Mouse (Mus musculus): ENCODE data around the gene Ralgps1. TPM values are rescaled to one million over a fixed set of nuclear protein-coding genes. Genes with fewer than 3 reads are reported as not detected.
A peak's percentile ranks its signal among the peaks of the same experiment; 100 is the strongest.

The Ralgps1 gene
- polyA plus RNA-seq, 1 experiment from 2014 or later, result 5.2 TPM

DNA sequence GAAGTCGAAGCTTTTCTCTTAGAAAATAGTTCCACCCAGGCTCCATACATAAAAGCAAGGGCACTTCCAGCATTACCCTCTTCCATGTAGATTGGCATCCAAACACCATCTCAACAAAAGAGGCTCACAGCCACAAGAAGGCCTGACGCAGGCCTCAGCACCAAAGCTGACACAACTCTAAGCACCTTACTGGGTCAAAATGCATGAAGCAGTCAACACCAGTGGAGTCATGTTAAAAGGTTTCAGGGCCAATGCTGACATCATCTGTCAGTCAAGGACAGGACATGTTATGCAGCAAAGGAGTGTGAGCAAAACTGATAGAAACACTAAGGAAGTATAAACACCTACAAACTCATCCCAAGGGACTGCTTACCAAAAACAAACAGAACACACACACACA, 50.3 kb downstream of the Ralgps1 start:
- H3K9ac ChIP-seq (replicated peaks), result no peak overlapping the region
- H3K4me1 ChIP-seq (replicated peaks), result peaks cover 26% of the 10 kb centered on the region
- no peak for ATAC-seq (ENCODE audit: insufficient number of reproducible peaks, insufficient read depth, low FRiP score, low TSS enrichment, low read depth)
- no peaks in the 10 kb centered on the region for H3K9me3 ChIP-seq
- H3K27ac ChIP-seq, result no peak overlapping the region
- H3K36me3 ChIP-seq, result no peaks in the 10 kb centered on the region
- no peak overlapping the region for H3K4me3 ChIP-seq (replicated peaks)
- WGBS, result 75% methylated on average over 2 of the region's 2 CpGs
- H3K27me3 ChIP-seq, result no peaks in the 10 kb centered on the region
- no peak overlapping the region for H3K4me2 ChIP-seq

GRCm38 (mm10) chr2:33320568-33320967, 50.7 kb downstream of the Ralgps1 start:
- WGBS, result 67% methylated on average over 3 of the region's 3 CpGs
- H3K27me3 ChIP-seq, result no peaks in the 10 kb centered on the region
- H3K27ac ChIP-seq, result no peak overlapping the region
- no peak overlapping the region for H3K4me3 ChIP-seq (replicated peaks)
- peaks cover 31% of the 10 kb centered on the region for H3K4me1 ChIP-seq (replicated peaks)
- no peak overlapping the region for H3K4me2 ChIP-seq
- no peaks in the 10 kb centered on the region for H3K36me3 ChIP-seq
- H3K9me3 ChIP-seq, result no peaks in the 10 kb centered on the region
- no peak for ATAC-seq (ENCODE audit: insufficient number of reproducible peaks, insufficient read depth, low FRiP score, low TSS enrichment, low read depth)
- no peak overlapping the region for H3K9ac ChIP-seq (replicated peaks)

DNA sequence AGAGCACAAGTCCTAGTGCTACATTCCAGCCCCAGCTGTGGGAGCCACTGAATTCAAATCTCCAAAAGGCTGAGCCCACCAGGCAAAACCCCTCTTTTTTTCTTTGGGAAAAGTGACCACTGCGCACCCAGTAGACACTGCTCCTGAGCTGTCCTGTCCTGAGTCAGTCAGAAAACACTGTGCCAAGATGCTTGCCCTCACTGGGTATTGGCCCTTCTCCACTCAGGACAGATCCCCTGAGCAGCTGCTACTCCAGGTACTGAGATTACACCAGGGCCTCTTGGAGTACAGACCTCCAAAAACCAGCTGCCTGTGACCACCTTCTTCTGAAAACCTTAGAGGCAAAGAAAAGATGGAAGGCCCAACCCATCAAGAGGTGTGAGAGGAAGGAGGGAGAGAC, 51.4 kb downstream of the Ralgps1 start:
- peaks cover 37% of the 10 kb centered on the region for H3K4me1 ChIP-seq (replicated peaks)
- no peaks in the 10 kb centered on the region for H3K9me3 ChIP-seq
- H3K36me3 ChIP-seq, result no peaks in the 10 kb centered on the region
- ATAC-seq (ENCODE audit: insufficient number of reproducible peaks, insufficient read depth, low FRiP score, low TSS enrichment, low read depth), result no peak
- no peak overlapping the region for H3K4me3 ChIP-seq (replicated peaks)
- no peaks in the 10 kb centered on the region for H3K27me3 ChIP-seq
- no peak overlapping the region for H3K9ac ChIP-seq (replicated peaks)
- no peak overlapping the region for H3K4me2 ChIP-seq
- 0 out of 2 replicates have a peak overlapping the region, but pooled peaks have one; percentile 35 for H3K27ac ChIP-seq
- WGBS, result 100% methylated on average over 1 of the region's 1 CpGs

GRCm38 (mm10) chr2:33319455-33319854, 51.8 kb downstream of the Ralgps1 start:
- Histone ChIP-seq H3K4me3 (replicated peaks) (no peak overlapping the region), H3K4me2 (no peak overlapping the region), H3K9ac (replicated peaks) (no peak overlapping the region), H3K9me3 (no peaks in the 10 kb centered on the region), H3K27me3 (no peaks in the 10 kb centered on the region), H3K27ac (no peak overlapping the region), H3K36me3 (no peaks in the 10 kb centered on the region), H3K4me1 (replicated peaks) (peaks cover 39% of the 10 kb centered on the region)
- no peak for ATAC-seq (ENCODE audit: insufficient number of reproducible peaks, insufficient read depth, low FRiP score, low TSS enrichment, low read depth)
- WGBS, result 83% methylated on average over 5 of the region's 5 CpGs

DNA sequence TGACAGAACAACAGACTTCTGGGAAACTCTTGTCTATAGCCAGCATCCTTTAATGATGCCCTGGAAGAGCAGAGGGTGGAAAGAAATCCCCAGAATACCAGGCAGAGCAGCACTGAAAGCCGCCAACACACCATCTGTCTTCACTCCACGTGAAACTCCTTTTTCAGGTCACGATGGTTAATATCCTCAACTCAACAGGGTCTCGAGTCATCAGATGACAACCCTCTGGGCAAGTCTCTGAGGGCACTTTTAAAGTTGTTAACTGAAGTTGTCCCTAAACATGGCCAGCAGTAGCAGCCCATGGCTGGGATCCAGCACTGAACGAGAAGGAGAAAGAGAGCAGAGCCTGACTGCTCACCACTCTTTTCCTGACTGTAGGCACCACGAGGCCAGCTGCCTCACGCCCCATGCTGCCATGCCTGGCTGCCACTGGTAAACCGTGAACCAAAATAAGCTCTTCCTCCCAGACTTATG, 52.8 kb downstream of the Ralgps1 start:
- Histone ChIP-seq H3K9me3 (no peaks in the 10 kb centered on the region), H3K9ac (replicated peaks) (no peak overlapping the region), H3K27me3 (no peaks in the 10 kb centered on the region), H3K4me3 (replicated peaks) (no peak overlapping the region), H3K36me3 (no peaks in the 10 kb centered on the region), H3K4me2 (no peak overlapping the region), H3K27ac (no peak overlapping the region), H3K4me1 (replicated peaks) (peaks cover 42% of the 10 kb centered on the region)
- ATAC-seq (ENCODE audit: insufficient number of reproducible peaks, insufficient read depth, low FRiP score, low TSS enrichment, low read depth), result no peak
- 57% methylated on average over 8 of the region's 8 CpGs for WGBS

GRCm38 (mm10) chr2:33316516-33316915, 54.8 kb downstream of the Ralgps1 start:
- peak overlapping the region; percentile 41; the same call in 1 of the 2 replicates for H3K27ac ChIP-seq
- H3K4me3 ChIP-seq (replicated peaks), result no peak overlapping the region

GRCm38 (mm10) chr2:33316063-33316405, 55.3 kb downstream of the Ralgps1 start:
- no peak for ATAC-seq (ENCODE audit: insufficient number of reproducible peaks, insufficient read depth, low FRiP score, low TSS enrichment, low read depth)
- WGBS, result 87% methylated on average over 1 of the region's 1 CpGs
- no peak overlapping the region for H3K9ac ChIP-seq (replicated peaks)

More at GRCm38 (mm10) chr2:33316516-33316915, 54.8 kb downstream of the Ralgps1 start:
- Histone ChIP-seq H3K9ac (replicated peaks) (no peak overlapping the region; the same call in 1 of the 2 replicates), H3K27me3 (no peaks in the 10 kb centered on the region), H3K4me2 (no peak overlapping the region), H3K36me3 (no peaks in the 10 kb centered on the region), H3K4me1 (replicated peaks) (peaks cover 42% of the 10 kb centered on the region), H3K9me3 (no peaks in the 10 kb centered on the region)
- WGBS, result 42% methylated on average over 7 of the region's 7 CpGs
- peak; percentile 81 for ATAC-seq (ENCODE audit: insufficient number of reproducible peaks, insufficient read depth, low FRiP score, low TSS enrichment, low read depth)

DNA sequence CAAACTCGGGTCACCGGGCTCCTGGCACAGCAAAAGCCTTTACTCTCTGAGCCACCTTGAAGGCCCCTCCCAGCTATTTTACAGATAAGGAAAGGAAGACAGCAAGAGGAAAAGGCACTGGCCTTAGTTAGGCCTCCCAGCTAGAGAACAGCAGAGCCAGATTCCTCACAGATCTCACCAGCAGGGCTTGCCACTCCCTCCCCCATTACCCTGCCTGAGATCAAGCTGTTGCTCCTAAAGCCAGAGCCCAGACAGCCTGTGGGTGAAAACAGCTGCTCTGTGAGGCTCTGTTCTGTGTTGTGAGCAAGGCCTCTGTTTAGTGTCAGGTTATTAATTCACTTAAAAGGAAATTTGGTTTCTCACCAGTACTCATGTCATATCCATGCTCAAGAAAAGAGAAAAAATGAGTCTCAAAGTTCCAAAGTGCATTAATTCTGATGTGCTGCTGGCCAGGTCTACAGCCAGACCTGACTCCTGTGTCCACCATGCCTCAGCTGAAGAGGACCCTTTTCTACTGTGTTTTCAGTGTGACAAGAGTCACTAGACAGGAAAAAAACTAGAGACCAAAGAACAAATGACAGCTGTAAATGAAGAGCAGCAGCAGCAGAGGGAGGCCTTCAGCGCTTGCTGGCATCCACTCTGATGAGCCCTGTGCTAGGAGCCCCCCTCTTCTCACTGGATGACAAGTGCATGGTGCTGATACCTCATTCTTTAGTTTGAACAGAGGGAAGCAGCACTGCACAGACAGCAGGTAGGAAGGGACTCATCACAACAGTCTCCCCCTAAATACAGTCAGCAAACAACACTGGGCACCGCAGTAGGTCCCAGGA, 55.8 kb downstream of the Ralgps1 start:
- no peaks in the 10 kb centered on the region for H3K36me3 ChIP-seq
- H3K27me3 ChIP-seq, result no peaks in the 10 kb centered on the region
- H3K9me3 ChIP-seq, result no peaks in the 10 kb centered on the region
- WGBS, result 65% methylated on average over 4 of the region's 4 CpGs
- H3K4me2 ChIP-seq, result no peak overlapping the region
- no peak overlapping the region for H3K9ac ChIP-seq (replicated peaks)
- ATAC-seq (ENCODE audit: insufficient number of reproducible peaks, insufficient read depth, low FRiP score, low TSS enrichment, low read depth), result peak; percentile 84; the same call in 1 of the 2 replicates
- H3K27ac ChIP-seq, result peak overlapping the region; percentile 62
- peaks cover 42% of the 10 kb centered on the region for H3K4me1 ChIP-seq (replicated peaks)
- H3K4me3 ChIP-seq (replicated peaks), result no peak overlapping the region

More at GRCm38 (mm10) chr2:33316063-33316405, 55.3 kb downstream of the Ralgps1 start:
- no peaks in the 10 kb centered on the region for H3K9me3 ChIP-seq
- no peak overlapping the region for H3K4me3 ChIP-seq (replicated peaks)
- 0 out of 2 replicates have a peak overlapping the region, but pooled peaks have one; percentile 58 for H3K27ac ChIP-seq
- H3K4me1 ChIP-seq (replicated peaks), result peaks cover 42% of the 10 kb centered on the region
- H3K4me2 ChIP-seq, result no peak overlapping the region
- no peaks in the 10 kb centered on the region for H3K36me3 ChIP-seq
- no peaks in the 10 kb centered on the region for H3K27me3 ChIP-seq

GRCm38 (mm10) chr2:33309426-33309825, 61.9 kb downstream of the Ralgps1 start:
- WGBS, result 83% methylated on average over 9 of the region's 9 CpGs
- ATAC-seq (ENCODE audit: insufficient number of reproducible peaks, insufficient read depth, low FRiP score, low TSS enrichment, low read depth), result no peak

DNA sequence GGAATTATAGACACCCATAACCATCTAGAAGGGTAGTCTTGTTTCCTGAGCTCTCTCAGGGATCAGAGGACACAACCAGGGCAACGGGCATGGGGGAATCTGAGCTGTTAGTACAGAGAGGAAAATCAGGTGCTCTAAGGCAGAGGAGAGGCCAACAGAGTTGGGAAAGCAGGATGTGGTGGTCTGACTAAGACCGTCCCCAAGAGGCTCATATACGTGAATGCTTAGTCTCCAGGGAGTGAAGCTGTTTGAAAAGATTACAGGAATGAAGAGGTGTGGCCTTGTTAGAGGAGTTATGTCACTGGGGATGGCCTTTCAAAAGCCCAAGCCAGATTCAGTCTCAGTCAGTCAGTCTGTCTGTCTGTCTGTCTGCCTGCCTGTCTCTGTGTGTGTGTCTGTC, 64.7 kb downstream of the Ralgps1 start:
- Histone ChIP-seq H3K4me2 (no peak overlapping the region), H3K27ac (no peak overlapping the region), H3K27me3 (no peaks in the 10 kb centered on the region), H3K9ac (replicated peaks) (no peak overlapping the region), H3K4me3 (replicated peaks) (no peak overlapping the region), H3K4me1 (replicated peaks) (peaks cover 56% of the 10 kb centered on the region), H3K36me3 (no peaks in the 10 kb centered on the region), H3K9me3 (0 out of 2 replicates have a peak, but pooled peaks cover 4% of the 10 kb centered on the region)
- WGBS, result 84% methylated on average over 3 of the region's 3 CpGs
- no peak for ATAC-seq (ENCODE audit: insufficient number of reproducible peaks, insufficient read depth, low FRiP score, low TSS enrichment, low read depth)

More at GRCm38 (mm10) chr2:33309426-33309825, 61.9 kb downstream of the Ralgps1 start:
- Histone ChIP-seq H3K9me3 (0 out of 2 replicates have a peak, but pooled peaks cover 4% of the 10 kb centered on the region), H3K4me1 (replicated peaks) (peaks cover 30% of the 10 kb centered on the region), H3K4me2 (no peak overlapping the region), H3K9ac (replicated peaks) (no peak overlapping the region), H3K4me3 (replicated peaks) (no peak overlapping the region), H3K27ac (peak overlapping the region; percentile 53; the same call in 1 of the 2 replicates), H3K27me3 (no peaks in the 10 kb centered on the region), H3K36me3 (no peaks in the 10 kb centered on the region)

DNA sequence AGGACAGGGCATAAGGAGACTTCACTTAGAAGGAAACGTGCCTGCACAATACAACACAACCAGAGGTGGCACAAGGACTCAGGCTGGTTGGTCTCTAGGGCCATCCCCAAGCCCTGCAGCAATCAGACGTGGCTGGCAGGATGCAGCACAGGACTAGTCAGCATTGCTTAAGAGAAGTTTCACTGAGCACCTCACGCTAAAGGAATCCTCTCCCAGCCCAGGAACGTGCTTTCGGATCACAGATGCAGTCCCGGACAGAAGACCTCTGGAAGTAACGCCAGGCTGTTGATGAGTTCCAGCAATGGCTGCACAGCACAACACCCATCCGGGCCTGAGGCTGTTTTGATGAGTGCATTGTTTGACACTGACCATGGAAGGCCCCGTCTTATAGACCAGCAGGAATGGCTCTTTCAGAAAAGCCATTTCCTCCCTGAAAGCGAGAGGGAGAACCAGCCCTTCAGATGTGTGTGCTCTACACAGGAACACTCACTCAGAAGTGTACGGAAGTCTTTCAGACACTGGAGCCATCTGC, 67.8 kb downstream of the Ralgps1 start:
- H3K9ac ChIP-seq (replicated peaks), result no peak overlapping the region; the same call in 1 of the 2 replicates
- 58% methylated on average over 11 of the region's 11 CpGs for WGBS
- peaks cover 69% of the 10 kb centered on the region for H3K4me1 ChIP-seq (replicated peaks)

More for the DNA sequence above, 67.8 kb downstream of the Ralgps1 start:
- peak overlapping the region; percentile 66 for H3K27ac ChIP-seq
- H3K4me3 ChIP-seq (replicated peaks), result no peak overlapping the region
- no peak for ATAC-seq (ENCODE audit: insufficient number of reproducible peaks, insufficient read depth, low FRiP score, low TSS enrichment, low read depth)
- H3K27me3 ChIP-seq, result no peaks in the 10 kb centered on the region
- no peak overlapping the region for H3K4me2 ChIP-seq
- no peaks in the 10 kb centered on the region for H3K36me3 ChIP-seq
- H3K9me3 ChIP-seq, result no peaks in the 10 kb centered on the region

Data from limb, embryonic 12.5 days (tissue).